8 mouse cellular contexts compared by ENCODE assay signal in the genomic region with DNA sequence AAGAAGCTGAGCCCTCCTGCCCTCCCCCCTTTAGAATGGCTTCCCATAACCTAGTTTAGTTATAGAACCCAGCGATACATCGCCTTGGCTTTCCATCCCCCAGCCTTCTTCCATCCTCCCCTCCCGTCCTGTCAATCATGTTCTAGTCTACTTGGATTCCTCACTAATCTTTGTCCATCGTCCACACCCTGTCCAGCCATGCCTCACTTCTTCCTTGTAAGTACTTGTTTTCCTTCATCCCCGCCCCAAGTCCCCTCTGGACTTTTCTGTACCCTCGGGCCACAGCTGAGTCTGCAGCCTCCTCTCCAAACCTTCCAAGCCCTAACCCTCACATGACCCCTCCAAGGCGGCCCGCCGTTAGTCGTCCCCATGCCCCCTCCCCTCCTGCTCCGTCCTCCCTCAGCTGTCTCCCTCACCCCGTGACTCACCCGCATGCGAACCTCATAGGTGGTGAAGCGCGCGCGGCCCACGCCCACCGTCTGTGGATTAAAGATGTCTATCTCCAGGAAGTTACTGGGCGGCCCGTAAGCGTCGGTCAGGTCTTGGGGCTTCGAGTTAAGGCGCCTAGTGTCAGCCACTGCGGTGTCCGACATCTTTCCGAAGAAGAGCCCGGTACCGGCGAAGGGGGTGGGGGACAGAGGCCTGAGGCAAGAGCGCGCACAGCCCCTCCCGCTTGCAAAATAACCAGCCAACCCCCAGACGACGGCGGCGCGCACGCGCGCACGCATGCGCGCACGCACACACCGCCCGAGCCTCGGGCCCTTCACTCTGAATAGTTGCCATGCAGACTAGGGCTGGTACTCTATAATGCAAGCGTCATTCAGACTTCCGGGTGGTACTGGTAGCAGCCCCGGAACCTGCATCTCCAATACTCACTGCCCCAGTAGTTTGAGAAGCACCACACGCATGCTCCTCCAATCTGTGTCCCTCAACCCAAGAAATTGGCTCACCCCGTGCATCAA. TPM values are rescaled to one million over a fixed set of nuclear protein-coding genes. Genes with fewer than 3 reads are reported as not detected.
DNase-seq lines count a peak whose midpoint lies in the region; ATAC-seq lines count a peak whose summit lies in the region.

A gene (minus strand): TSS at position 730 of the 962 bp plus-strand sequence.

- peaks cover 3% of the 10 kb centered on the region; the same call in 1 of the 2 replicates for H3K4me1 ChIP-seq in hindbrain, embryonic 16.5 days (ENCODE audit: control insufficient read depth, insufficient read depth, low read depth, low read length)

- H3K4me2 ChIP-seq in hindbrain, embryonic 16.5 days (ENCODE audit: low read length) = peak within 1 kb of the TSS; percentile 58

- no peaks in the 10 kb centered on the region for H3K36me3 ChIP-seq in hindbrain, embryonic 16.5 days (ENCODE audit: control insufficient read depth, insufficient read depth, low read length)
- no peaks in the 10 kb centered on the region for H3K36me3 ChIP-seq in macrophage (ENCODE audit: inconsistent target)

- H3K4me3 ChIP-seq in hindbrain, embryonic 16.5 days (ENCODE audit: low read length) = peak within 1 kb of the TSS; percentile 56
- H3K4me3 ChIP-seq in macrophage (ENCODE audit: inconsistent target) = peak within 1 kb of the TSS; percentile 59

- H3K9ac ChIP-seq in hindbrain, embryonic 16.5 days (ENCODE audit: low read depth, low read length) = peak within 1 kb of the TSS; percentile 62

- peak; percentile 73 for DNase-seq in WW6 (ENCODE audit: low read depth, low spot score)
- peak; percentile 54 to 90 for DNase-seq in cerebellum, postnatal 4 days (ENCODE audit: low spot score in 2 of 2)
- DNase-seq in gastrocnemius, adult 18-20 months (ENCODE audit: low spot score) = peak; percentile 85
- peak; percentile 77 to 84 for DNase-seq in left cerebral cortex, adult 18-20 months (ENCODE audit: low spot score in 2 of 2)
- DNase-seq in right cerebral cortex, adult 18-20 months = peak; percentile 88
- peak; percentile 32 for DNase-seq in urinary bladder, postnatal 10 days (ENCODE audit: low spot score)

- peak within 1 kb of the TSS; percentile 82 for H3K27ac ChIP-seq in hindbrain, embryonic 16.5 days (ENCODE audit: low read depth, low read length)
- H3K27ac ChIP-seq in macrophage = peak within 1 kb of the TSS; percentile 62

- no peaks in the 10 kb centered on the region for H3K27me3 ChIP-seq in hindbrain, embryonic 16.5 days (replicated peaks; ENCODE audit: control insufficient read depth, insufficient read depth, low read length)

- H3K79me2 ChIP-seq in macrophage (ENCODE audit: inconsistent target) = peaks cover 37% of the 10 kb centered on the region

- peak; percentile 99 for ATAC-seq in hindbrain, embryonic 16.5 days

- WGBS in hindbrain, embryonic 16.5 days = 13% methylated on average over 55 of the region's 55 CpGs
- 26% methylated on average over 53 of the region's 55 CpGs for WGBS in macrophage (ENCODE audit: missing documents)

- no peaks in the 10 kb centered on the region for H3K9me3 ChIP-seq in hindbrain, embryonic 16.5 days (ENCODE audit: control insufficient read depth, low read length)

RNA-seq across cellular contexts. Expression of the gene that starts here (rescaled TPM):
- total RNA-seq in gastrocnemius, adult 18-20 months (2021) = 10 to 100 TPM; 27.9 to 31.1 TPM
- polyA plus RNA-seq in hindbrain, embryonic 16.5 days (2015; fragmentation: Nextera tagmentation; extraction: Ambion mirVana) = 43.3 and 52.5 TPM in 2 replicates
- total RNA-seq in left cerebral cortex, adult 18-20 months (2021) = 10 to 100 TPM; 75.7 to 80.7 TPM
- 10 to 100 TPM; 17.8 to 56.4 (median 29.2) TPM for total RNA-seq in macrophage (2018; cell fraction: chromatin; rRNA removed)
- 10 to 100 TPM; 56.6 to 81.9 (median 67.6) TPM for total RNA-seq in macrophage (2018; cell fraction: cytosol; rRNA removed)
- total RNA-seq in macrophage (2018; cell fraction: nucleus; rRNA removed) = 10 to 100 TPM; 23.8 to 66.7 (median 42.7) TPM
- 65.8 to 95.1 TPM (median 67.1 TPM) in 3 replicates for polyA plus RNA-seq in macrophage (2018)

Comparison
In these comparisons a context has a peak if more than half of its experiments do, and no peak if none do; other contexts are left out.
1. Peak in every context shown above with its lines: DNase-seq, ATAC-seq, H3K4me3 ChIP-seq and H3K27ac ChIP-seq.
2. DNase-seq: peak in every context shown above with its lines; median percentile 88 in right cerebral cortex, adult 18-20 months; 85 in gastrocnemius, adult 18-20 months; 80 in left cerebral cortex, adult 18-20 months; 73 in WW6; 72 in cerebellum, postnatal 4 days; 32 in urinary bladder, postnatal 10 days.